Mouse (Mus musculus) gastrocnemius, adult 2 months (tissue): Measurements from ENCODE around the gene Rph3a. TPM values are rescaled to one million over a fixed set of nuclear protein-coding genes. Genes with fewer than 3 reads are reported as not detected.
A peak's percentile ranks its signal among the peaks of the same experiment; 100 is the strongest.

Experiments used
- DNase-seq: peaks from one replicate; pipeline ENCODE4 v3.0.0; 2022
- H3K27ac ChIP-seq: fragments of 200-600 bp; 2 replicates; pipeline ENCODE4 v1.8.1; 2022; ENCODE audit warnings: mild to moderate bottlenecking
- H3K4me3 ChIP-seq: fragments of 200-600 bp; 2 replicates; pipeline ENCODE4 v1.8.1; 2022; ENCODE audit warnings: mild to moderate bottlenecking, moderate library complexity
- CTCF ChIP-seq: fragments of 200-600 bp; IDR thresholded peaks from 2 replicates; pipeline ENCODE4 v1.8.1; 2022; ENCODE audit warnings: antibody characterized with exemption, mild to moderate bottlenecking, moderate library complexity
- intact Hi-C: fragments of 180-260 bp; cut with DNase I; formaldehyde crosslinking; loops from one replicate; pipeline ENCODE4 v1.15.1; 2025
- total RNA-seq, 2 experiments: library from RNA; stranded (reverse); gene quantifications; 2 replicates each; pipeline ENCODE4 v1.2.3; 2021

The Rph3a gene
- total RNA-seq, 2 experiments from 2014 or later = not detected

GRCm38 (mm10) chr5:121007563-121007962, 2.3 kb downstream of the Rph3a start:
- no peak overlapping the region for H3K27ac ChIP-seq
- DNase-seq = no peak
- H3K4me3 ChIP-seq = no peak overlapping the region
- no peak for TF ChIP-seq CTCF
- intact Hi-C loops = no loop called here

GRCm38 (mm10) chr5:121007130-121007529, 2.8 kb downstream of the Rph3a start:
- Histone ChIP-seq H3K27ac (no peak overlapping the region), H3K4me3 (no peak overlapping the region)
- no peak for DNase-seq
- TF ChIP-seq CTCF = no peak
- intact Hi-C loops = no loop called here

DNA sequence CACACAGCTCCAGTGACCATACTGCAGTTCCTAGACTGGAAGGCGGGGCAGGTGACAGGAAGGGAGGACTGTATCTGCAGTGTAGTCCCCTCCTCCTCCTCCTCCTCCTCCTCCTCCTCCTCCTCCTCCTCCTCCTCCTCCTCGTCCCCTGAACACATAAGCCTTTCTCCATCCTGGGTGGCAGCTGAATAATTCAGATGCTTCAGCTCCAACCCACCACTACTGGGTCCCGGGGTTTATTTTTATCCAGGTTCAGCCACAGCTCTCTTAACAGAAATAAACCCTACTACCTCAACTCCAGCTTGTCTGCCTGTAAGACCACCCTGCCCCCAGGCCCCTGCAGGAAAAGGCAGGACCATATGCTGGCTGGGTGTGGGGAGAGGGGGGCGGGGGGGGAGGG, 3.7 kb downstream of the Rph3a start:
- DNase-seq = no peak
- H3K27ac ChIP-seq = no peak overlapping the region
- TF ChIP-seq CTCF = no peak
- intact Hi-C loops = no loop called here
- H3K4me3 ChIP-seq = no peak overlapping the region

DNA sequence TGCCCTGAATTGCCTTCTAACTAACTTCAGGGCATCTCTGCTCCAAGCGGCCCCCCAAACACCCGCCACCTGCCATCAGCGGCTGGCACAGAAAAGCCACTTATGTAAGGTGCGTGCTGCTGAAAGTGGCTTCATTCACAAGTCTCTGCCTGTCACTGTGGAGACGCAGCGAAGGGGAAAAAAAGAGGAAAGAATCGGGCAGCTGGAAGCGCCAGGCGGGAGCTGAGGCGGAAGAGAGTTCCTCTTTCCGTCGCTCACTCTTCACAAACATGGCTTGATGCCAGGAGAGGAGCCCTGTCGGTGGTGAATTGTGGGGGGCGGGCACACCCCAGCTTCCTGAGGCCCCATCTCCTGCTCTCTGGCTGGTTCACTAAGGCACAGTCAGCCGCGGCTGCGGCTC, 6.1 kb downstream of the Rph3a start:
- H3K27ac ChIP-seq = no peak overlapping the region
- no peak for TF ChIP-seq CTCF
- intact Hi-C loops = no loop called here
- H3K4me3 ChIP-seq = no peak overlapping the region
- no peak for DNase-seq

- TF ChIP-seq CTCF = peak; percentile 39
- Histone ChIP-seq H3K4me3 (no peak overlapping the region), H3K27ac (no peak overlapping the region)
- intact Hi-C loops = no loop called here
- DNase-seq = no peak
These were observed 10.3 kb downstream of the Rph3a start for GRCm38 (mm10) chr5:120999573-120999972.

DNA sequence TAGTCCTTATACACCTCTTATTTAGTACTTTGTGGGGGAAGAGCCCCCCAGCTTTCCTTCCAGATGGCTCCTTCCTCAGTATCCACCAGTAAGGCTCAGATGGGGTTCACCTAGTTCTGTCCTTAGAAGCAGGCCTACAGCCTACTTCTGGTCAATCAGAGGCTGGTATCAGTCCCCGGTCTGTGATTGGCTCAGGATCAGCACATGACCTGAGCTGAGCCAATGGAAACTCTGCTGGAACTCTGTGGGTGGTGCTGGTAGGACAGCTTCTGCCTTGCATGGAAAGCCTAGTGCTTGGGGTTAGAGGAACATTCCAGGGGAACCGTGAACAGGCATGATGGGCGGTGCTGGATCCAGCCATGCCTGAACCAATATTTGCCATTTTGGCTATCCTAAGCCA, 21.5 kb downstream of the Rph3a start:
- intact Hi-C loops = no loop called here
- Histone ChIP-seq H3K4me3 (no peak overlapping the region), H3K27ac (no peak overlapping the region)
- TF ChIP-seq CTCF = no peak
- no peak for DNase-seq

DNA sequence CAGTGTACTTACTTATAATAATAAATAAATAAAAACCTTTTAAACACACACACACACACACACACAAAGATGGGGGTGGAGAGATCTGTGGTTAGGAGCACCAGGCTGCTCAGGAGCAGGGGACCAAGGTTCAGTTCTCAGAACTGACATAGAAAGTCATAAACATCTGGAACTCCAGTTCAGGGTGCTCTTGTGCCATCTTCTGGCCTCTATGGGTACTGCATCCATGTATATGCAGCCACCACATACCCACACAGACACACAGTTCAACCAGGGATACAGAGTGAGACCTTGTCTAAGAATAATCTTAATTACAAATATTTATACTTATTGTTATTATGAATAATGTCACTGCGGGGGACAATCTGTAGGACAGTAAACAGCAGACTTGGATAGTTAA, 26.9 kb downstream of the Rph3a start:
- peak; percentile 11; the same call in 1 of the 2 replicates for TF ChIP-seq CTCF
- no peak for DNase-seq
- intact Hi-C loops = no loop called here
- no peak overlapping the region for H3K4me3 ChIP-seq
- H3K27ac ChIP-seq = no peak overlapping the region

DNA sequence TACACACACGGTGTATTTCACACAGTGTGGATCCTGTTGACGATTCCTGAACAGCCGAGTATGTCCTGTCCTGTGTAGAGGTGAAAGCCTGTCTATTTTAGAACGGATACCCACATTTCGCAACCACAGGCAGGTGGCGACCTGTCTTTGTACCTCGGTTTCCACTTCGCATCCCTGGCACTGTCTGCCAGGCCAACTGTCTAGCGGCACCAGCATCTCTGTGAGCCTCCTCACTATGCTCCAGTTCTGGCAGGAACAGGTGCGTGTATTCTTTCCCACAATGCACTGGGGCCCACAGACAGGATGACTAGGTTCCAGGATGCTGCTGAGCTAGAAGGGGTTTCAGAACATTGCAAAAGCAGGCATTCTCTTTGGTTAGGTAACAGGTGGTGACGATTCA, 28.7 kb downstream of the Rph3a start:
- Histone ChIP-seq H3K27ac (no peak overlapping the region), H3K4me3 (no peak overlapping the region)
- intact Hi-C loops = no loop called here
- no peak for TF ChIP-seq CTCF
- DNase-seq = no peak

GRCm38 (mm10) chr5:120980116-120980515, 29.8 kb downstream of the Rph3a start:
- peak; percentile 14; the same call in 1 of the 2 replicates for TF ChIP-seq CTCF
- Histone ChIP-seq H3K4me3 (no peak overlapping the region), H3K27ac (no peak overlapping the region)
- DNase-seq = no peak
- intact Hi-C loops = no loop called here

DNA sequence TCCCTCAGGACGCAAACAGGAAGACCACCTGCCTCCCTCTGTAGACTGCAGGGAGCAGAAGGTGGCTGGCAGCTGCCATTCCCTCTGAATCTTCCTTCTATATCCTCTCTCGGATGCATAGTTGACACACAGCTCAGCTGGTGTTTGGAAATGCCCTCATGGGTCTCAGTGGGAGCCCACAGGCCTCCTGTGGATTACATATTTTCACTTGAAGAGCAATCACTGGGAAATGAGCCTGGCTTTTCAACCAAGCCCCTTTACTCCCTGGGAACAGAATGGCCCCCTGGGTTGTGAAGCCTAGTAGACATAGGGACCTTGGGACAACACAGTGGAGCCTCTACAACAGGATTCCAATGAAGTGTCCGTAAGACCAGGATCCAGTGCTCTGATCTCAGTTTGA, 33.8 kb downstream of the Rph3a start:
- no peak for TF ChIP-seq CTCF
- intact Hi-C loops = no loop called here
- Histone ChIP-seq H3K27ac (no peak overlapping the region), H3K4me3 (no peak overlapping the region)
- no peak for DNase-seq

GRCm38 (mm10) chr5:120974522-120974921, 35.4 kb downstream of the Rph3a start:
- H3K4me3 ChIP-seq = no peak overlapping the region
- DNase-seq = no peak
- no peak overlapping the region for H3K27ac ChIP-seq
- intact Hi-C loops = no loop called here
- no peak for TF ChIP-seq CTCF

- intact Hi-C loops = no loop called here
- Histone ChIP-seq H3K4me3 (no peak overlapping the region), H3K27ac (no peak overlapping the region)
- no peak for DNase-seq
- TF ChIP-seq CTCF = no peak
These were observed 37.6 kb downstream of the Rph3a start for GRCm38 (mm10) chr5:120972278-120972677.

DNA sequence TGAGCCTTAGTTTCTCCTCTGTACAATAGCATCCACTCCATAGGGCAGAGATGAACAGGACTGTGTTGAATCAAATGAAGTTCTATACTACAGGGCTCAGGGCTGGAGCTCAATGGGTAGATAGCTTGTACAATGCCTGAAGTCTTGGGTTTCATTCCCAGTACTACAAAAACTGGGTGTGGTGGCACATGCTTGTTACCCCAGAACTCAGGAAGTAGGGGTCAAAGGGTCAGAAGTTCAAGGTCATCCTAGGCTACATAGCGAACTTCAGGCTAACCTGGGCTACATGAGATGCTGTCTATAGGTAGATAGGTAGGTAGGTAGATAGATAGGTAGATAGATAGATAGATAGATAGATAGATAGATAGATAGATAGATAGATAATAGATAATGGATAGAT, 38.6 kb downstream of the Rph3a start:
- no peak overlapping the region for H3K27ac ChIP-seq
- intact Hi-C loops = no loop called here

GRCm38 (mm10) chr5:120969703-120970102, 40.2 kb downstream of the Rph3a start:
- Histone ChIP-seq H3K4me3 (no peak overlapping the region), H3K27ac (no peak overlapping the region)
- TF ChIP-seq CTCF = no peak
- no peak for DNase-seq
- intact Hi-C loops = no loop called here

More for the DNA sequence above, 38.6 kb downstream of the Rph3a start:
- no peak overlapping the region for H3K4me3 ChIP-seq
- TF ChIP-seq CTCF = no peak
- no peak for DNase-seq

GRCm38 (mm10) chr5:120968799-120969198, 41.1 kb downstream of the Rph3a start:
- TF ChIP-seq CTCF = no peak
- intact Hi-C loops = no loop called here
- Histone ChIP-seq H3K4me3 (no peak overlapping the region), H3K27ac (no peak overlapping the region)
- no peak for DNase-seq
